Mouse (Mus musculus) left cerebral cortex, adult 2 months (tissue): ENCODE results near the gene Pitpnm3. TPM values are rescaled to one million over a fixed set of nuclear protein-coding genes. Genes with fewer than 3 reads are reported as not detected.
A peak's percentile ranks its signal among the peaks of the same experiment; 100 is the strongest.

Source experiments
- DNase-seq, 2 experiments: peaks; one replicate each; pipeline ENCODE4 v3.0.0; 2021 to 2022; ENCODE audit warnings: low spot score in 2 of 2, mixed read lengths in 1 of 2; ENCODE audit errors: extremely low spot score in 1 of 2
- H3K27ac ChIP-seq: fragments of 200-600 bp; 2 replicates; pipeline ENCODE4 v1.8.1; 2022
- H3K4me3 ChIP-seq: fragments of 200-600 bp; 2 replicates; pipeline ENCODE4 v1.8.1; 2022
- CTCF ChIP-seq: fragments of 200-600 bp; IDR thresholded peaks from 2 replicates; pipeline ENCODE4 v1.8.1; 2022; ENCODE audit warnings: antibody characterized with exemption, mild to moderate bottlenecking, moderate library complexity
- intact Hi-C: fragments of 180-260 bp; cut with DNase I; formaldehyde crosslinking; loops from one replicate; pipeline ENCODE4 v1.15.1; 2025
- total RNA-seq, 2 experiments: library from RNA; stranded (reverse); gene quantifications; 2 replicates each; pipeline ENCODE4 v1.2.3; 2021

Pitpnm3 gene
- total RNA-seq, 2 experiments from 2014 or later = 88.9 to 92.4 TPM

DNA sequence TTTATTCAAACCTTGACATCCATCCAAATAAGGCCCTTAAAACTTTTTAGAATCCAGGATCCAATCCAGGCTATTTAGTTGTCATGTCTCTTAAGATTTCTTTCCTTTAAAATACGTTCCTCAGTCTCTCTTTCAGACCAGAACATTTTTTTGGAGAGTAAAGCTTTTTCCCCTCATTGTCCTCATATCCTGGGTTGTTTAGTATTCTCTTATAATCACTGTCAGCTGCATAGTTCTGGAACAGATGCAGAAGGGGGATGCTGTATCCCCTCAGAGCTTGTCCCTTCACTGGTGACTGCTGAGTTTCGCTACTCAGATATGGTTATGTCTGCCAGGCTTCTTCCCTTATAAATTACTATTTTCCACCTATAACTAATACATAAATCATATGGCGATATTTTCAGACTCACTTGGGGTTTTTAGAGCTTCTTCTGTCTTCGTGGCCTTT lies 20.4 kb upstream of the Pitpnm3 start:
- no peak for TF ChIP-seq CTCF
- Histone ChIP-seq H3K4me3 (no peak overlapping the region), H3K27ac (peak overlapping the region; percentile 66)
- intact Hi-C loops = loop anchor here (10.0 kb wide), 1 partner anchor 821 kb away; no protein-coding TSS in a partner anchor
- no peak for DNase-seq

DNA sequence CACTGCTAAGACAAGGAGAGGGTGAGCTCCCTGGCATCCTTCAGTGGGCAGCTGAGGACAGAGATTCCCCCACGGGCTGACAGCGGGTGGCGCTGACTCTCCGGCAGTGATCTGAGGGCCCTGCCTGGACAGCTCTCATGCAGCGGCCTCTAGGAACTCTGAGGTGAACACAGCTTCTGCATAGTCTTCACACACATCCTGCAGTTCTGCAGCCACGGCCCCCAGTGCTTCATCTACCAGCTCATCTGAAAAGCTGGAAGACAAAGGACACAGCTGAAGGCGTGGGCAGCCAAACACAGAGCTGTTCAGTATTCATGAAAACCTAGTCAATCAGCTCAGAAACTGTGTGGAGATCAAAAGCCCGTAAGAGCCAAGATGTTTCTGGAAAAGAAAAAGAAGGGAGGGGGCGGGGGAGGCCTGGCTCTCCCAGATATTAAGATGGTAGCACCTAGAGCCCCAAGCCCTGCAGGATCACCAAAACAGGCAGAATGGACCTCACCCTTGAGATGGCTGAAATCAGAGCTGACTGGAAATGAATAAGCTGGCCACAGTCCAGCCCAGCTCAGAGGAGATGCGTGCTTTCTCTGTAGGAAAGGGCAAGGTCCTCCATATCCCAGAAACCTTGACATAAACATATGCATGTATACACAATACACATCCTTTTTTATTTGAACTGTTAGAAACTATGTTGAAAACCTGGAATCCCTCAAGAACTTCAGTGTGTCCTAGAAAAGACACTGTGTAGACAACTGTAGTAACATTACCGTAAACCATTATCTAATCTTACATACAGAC lies 19.8 kb upstream of the Pitpnm3 start:
- H3K27ac ChIP-seq = peak overlapping the region; percentile 66
- no peak; the same call in 1 of the 2 replicates for TF ChIP-seq CTCF
- intact Hi-C loops = loop anchor here (10.0 kb wide), 1 partner anchor 821 kb away; no protein-coding TSS in a partner anchor
- no peak overlapping the region for H3K4me3 ChIP-seq
- peak; percentile 48 to 54 for DNase-seq

DNA sequence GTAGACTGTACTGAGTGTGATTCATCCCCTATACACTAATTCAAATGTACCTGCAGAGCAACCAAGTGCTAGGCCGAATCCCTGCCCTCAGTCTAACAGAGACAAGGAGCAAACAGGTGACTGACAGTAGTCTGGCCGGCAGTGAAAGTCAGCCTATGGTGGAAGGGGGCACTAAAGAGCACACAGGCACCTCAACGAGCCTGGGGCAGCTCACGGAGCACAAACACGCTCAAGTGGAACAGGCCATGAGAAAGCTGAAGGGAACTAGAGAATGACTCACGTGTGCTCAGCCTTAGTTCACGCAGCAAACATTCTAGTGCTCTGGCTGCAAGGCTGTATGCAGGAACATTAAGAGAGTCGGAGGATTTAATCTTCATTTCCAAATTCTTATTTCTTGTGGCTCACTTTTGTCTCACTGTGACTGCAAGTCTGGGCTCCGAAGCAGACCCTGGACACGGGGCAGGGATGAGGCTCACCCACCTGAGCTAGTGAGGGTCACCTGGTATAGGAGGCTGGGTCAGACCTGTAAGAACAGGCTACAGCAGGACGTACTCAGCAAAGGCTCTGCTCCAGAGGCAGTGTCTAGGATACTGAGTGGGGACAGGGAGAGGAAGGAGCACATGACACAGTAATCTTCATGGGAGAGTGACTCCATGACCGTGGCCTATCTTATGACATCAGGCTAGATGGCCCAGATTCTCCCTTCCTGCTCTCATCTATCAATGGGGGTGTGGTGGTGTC lies 17.7 kb upstream of the Pitpnm3 start:
- TF ChIP-seq CTCF = no peak
- Histone ChIP-seq H3K27ac (no peak overlapping the region), H3K4me3 (no peak overlapping the region)
- intact Hi-C loops = loop anchor here (10.0 kb wide), 1 partner anchor 818 kb away; no protein-coding TSS in a partner anchor
- no peak for DNase-seq

DNA sequence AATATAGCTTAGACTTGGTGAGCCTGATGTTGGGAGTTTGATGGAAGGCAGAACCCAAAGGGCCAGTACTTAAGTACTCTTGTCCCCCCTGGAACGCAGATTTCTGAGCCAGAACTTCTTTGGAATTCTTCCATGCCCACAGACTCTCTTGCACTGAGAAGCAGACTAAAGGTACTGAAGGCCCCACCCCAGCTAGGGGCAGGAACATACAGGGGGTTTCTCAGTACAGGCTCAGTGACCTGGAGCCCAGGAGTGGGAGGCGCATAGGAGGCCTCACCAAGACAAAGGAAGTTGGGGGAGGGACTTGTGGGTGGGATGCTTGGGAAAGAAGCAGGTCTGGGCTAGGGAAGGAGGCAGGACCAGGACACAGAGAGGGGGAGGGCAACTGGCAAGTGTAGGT lies 15.5 kb upstream of the Pitpnm3 start:
- H3K4me3 ChIP-seq = no peak overlapping the region
- no peak for TF ChIP-seq CTCF
- no peak overlapping the region for H3K27ac ChIP-seq
- DNase-seq = no peak
- intact Hi-C loops = loop anchor here (10.0 kb wide), 1 partner anchor 816 kb away; no protein-coding TSS in a partner anchor

DNA sequence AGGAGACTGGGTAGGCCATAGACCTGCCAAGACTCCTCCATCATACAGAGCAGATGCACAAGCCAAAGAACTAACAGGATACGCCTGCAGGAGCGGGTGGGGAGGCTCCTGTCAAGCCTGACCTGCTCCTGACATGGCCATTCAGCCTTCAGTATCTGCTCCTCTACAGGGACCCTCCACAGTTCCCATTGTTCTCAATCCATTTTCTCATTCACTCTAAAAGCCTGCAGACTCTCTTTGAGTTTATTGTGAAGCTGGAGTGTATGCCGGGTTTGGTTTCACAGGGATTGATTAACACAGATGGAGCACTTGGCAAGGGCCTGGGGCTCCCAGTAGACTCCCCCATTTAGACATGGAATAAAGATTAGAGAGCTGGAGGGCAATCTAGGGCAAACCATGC lies 12.3 kb upstream of the Pitpnm3 start:
- H3K27ac ChIP-seq = no peak overlapping the region
- TF ChIP-seq CTCF = no peak
- intact Hi-C loops = no loop called here
- DNase-seq = no peak
- no peak overlapping the region for H3K4me3 ChIP-seq

DNA sequence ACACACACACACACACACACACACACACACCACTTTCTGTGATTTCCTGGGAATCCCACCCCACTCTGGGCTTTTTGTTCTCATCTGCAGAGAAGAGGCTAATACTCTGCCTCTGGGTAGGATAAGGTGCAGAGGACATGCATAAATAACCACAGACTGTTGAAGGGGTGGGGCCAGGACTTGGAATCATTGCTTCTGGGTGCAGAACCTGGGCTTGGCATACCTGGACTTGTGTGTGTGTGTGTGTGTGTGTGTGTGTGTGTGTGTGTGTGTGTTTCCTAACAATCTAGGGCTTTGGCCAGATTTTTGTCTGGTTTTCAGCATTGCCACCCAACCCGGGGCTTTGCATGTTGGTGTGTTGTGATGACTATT lies 10.3 kb upstream of the Pitpnm3 start:
- TF ChIP-seq CTCF = no peak
- no peak overlapping the region for H3K4me3 ChIP-seq
- intact Hi-C loops = no loop called here
- no peak for DNase-seq
- no peak overlapping the region for H3K27ac ChIP-seq

DNA sequence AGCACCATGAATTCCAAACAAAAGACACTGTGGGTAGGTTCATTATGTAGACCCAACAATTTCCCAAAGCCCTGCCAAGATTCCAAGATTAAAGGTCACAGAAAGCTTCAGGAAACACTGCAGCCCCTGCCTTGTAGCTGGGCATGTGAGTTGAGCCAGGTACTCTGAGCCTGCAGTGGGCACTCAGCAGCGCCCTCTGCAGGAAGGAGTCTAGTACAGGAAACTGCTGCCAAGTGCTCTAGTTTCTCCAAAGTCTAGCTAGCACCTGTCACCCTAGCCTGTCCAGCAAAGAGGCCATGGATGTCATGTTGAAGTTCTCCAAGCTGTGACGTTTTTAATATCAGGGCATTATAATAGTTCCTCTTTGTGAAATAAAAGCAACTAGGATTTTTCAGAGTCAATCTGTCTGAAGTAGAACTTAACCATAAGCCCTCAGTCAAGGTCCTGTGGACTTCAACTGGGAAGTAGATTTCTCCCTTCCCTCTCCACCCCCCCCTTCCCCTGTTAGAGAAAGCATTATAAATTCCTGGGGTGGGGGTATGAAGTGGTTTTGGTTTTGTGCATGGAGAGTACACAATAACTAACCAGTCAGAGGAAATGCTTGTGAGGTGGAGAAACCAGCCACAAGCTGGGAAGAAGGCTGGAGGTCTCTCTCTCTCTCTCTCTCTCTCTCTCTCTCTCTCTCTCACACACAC lies 9.8 kb upstream of the Pitpnm3 start:
- peak; percentile 70 for TF ChIP-seq CTCF
- Histone ChIP-seq H3K27ac (no peak overlapping the region), H3K4me3 (no peak overlapping the region)
- intact Hi-C loops = no loop called here
- no peak for DNase-seq

DNA sequence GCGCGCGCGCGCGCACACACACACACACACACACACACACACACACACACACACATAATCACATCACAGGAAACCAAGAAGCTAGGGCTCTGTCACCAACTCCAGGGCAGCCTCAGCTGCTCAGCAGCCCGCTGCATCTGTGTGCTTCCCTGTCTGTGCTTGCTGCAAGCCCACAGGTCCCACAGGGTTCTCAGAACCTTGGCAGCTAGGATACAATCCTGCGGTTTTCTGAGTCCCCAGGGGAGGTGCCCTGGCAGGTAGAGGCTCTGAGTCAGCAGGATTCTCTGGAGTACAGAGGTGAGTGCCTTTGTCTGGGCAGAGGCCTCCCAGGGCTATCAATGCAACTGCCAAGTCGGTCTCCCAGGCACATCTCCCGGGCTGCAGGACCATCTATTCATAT lies 7.3 kb upstream of the Pitpnm3 start:
- no peak for DNase-seq
- Histone ChIP-seq H3K4me3 (no peak overlapping the region), H3K27ac (no peak overlapping the region)
- TF ChIP-seq CTCF = no peak
- intact Hi-C loops = no loop called here

DNA sequence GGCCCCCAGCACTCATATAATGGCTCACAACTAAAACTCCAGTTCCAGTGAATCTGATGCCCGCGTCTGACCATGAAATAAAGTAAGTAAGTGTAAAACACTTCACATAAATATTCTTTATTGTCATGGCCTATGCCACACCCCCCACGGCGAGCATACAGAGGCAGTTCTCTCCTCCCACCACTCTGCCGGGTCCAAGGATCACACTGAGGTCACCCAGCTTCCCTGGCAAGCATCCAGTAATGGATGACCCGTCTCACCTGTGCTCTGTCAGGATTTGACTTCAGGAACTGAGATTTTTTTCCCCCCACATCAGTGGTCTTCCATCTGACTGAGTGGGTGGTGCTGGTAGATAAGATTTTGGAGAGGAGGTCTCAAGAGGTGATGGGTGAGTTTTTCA lies 4.6 kb upstream of the Pitpnm3 start:
- no peak overlapping the region for H3K4me3 ChIP-seq
- intact Hi-C loops = no loop called here
- no peak overlapping the region for H3K27ac ChIP-seq
- no peak for DNase-seq
- no peak for TF ChIP-seq CTCF

DNA sequence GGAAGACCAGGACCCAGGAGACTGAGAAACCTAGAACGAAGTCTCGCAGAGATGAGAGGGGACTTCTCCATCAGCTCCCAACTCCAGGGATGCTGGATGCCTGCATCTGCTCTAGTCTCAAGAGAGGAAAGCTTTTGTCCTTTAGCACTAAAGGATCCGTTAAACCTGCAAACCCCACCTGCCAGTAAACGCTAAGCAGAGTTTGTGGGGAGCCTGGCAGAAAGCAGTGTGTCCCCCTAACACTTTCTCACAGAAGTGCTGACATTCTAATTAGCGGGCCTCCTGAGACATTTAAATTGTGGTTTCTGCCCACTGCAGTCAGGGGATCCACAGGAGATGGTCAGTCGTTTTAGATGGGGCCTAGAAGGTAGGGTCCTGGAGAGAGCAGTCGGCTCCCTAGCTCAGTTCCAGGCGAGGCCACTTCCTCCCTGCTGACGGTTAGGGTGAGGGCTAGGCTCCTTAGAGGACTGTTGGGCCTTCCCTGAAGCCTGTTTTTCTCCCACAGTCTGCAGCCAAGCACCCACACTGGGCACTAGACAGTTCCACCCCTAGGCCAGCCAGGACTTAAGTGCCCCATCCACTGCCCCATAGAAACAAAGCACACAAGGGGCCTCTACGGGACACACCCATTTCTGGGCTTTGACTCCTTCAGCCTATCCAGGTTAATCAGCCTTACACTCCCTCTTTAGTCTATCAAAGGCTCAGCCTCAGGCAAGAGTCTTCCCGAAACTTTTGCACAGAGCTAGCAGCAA lies 829 bp upstream of the Pitpnm3 start:
- TF ChIP-seq CTCF = no peak
- Histone ChIP-seq H3K27ac (peak overlapping the region; percentile 90), H3K4me3 (peak overlapping the region; percentile 81)
- DNase-seq = no peak
- intact Hi-C loops = no loop called here
